Mouse (Mus musculus) adrenal gland, postnatal 14 days (tissue): ENCODE measurements around the gene Rfx7. TPM values are rescaled to one million over a fixed set of nuclear protein-coding genes. Genes with fewer than 3 reads are reported as not detected.
"Not testable (repeated sequence)": the region's sequence is repeated elsewhere in the genome, so short reads cannot be mapped to it uniquely, and the experiment has no call there.

Source experiments
- DNase-seq: peaks from one replicate; pipeline ENCODE4 v3.0.0; 2021; ENCODE audit warnings: mixed read lengths
- microRNA-seq, 2 experiments: library from miRNA; unstranded; fragments of <30 nt; microRNA quantifications; one replicate each; pipeline ENCODE4 v1.2.0; 2021
- total RNA-seq: library from RNA; stranded (reverse); gene quantifications from 2 replicates; pipeline ENCODE4 v1.2.3, GENCODE M21; 2021

The Rfx7 gene
- total RNA-seq, 1 experiment from 2014 or later = 22.4 TPM

DNA sequence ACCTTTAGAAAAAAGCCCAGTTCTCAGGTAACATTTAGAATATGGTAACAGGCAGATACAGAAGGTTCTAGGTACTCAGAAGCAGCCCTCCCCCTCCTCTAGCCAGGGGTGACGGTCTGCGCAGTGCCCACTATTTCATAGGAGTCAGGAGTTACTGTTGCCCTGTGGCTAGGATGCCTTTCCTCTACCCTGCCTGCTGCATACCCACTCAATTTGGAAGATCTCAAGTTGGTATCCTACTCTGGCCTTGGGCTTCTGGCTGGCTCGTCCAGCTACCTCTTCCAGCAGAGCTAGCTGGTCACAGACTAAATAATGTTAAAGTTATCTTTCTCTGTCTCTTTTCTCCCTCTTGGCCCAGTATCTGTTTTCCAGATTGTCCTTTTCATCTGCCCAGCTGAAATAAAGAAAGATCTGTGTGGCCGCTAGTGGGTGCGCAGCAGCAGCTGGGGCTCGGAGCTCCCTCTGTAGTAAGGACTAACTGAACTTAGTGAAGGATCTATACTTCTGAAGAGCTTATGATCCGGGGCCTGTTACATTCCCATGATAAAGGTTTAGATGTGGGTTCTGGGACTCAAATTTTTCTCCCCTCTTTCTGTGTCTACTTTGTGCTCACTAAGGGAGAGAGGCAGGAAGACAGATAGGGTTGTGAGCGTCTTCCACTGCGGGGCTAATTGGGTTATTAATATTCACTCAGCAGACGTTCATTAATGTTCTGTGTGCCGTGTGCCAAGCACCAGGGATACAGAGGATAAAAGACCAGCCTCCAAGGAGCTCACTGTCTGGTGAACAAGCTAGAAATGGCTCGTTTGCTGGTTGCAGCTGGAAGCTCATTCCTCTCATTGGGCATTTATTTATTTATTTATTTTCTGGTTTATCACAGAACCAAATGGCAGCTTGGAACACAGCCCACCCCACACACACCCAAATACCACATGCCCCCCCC is 132.6 kb downstream of the Rfx7 start:
- no peak for DNase-seq

DNA sequence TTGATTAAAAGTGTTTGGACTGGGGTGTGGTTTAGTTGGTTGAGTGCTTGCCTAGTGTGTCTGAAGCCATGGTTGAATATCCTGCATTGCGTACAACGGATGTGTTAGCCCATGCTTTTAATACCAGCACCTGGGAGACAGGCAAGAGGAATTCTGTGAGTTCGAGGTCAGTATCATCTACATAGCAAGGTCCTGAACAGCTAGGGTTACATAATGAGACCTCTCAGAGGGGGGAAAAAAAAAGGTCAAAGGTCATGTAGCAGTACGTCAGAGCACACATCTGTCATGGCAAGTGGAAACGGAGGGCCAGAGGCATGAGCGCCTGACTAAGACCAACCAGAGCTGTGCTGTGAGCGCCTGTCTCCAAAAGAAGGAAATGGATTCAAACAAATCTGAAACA is 133.5 kb downstream of the Rfx7 start:
- DNase-seq = no peak

DNA sequence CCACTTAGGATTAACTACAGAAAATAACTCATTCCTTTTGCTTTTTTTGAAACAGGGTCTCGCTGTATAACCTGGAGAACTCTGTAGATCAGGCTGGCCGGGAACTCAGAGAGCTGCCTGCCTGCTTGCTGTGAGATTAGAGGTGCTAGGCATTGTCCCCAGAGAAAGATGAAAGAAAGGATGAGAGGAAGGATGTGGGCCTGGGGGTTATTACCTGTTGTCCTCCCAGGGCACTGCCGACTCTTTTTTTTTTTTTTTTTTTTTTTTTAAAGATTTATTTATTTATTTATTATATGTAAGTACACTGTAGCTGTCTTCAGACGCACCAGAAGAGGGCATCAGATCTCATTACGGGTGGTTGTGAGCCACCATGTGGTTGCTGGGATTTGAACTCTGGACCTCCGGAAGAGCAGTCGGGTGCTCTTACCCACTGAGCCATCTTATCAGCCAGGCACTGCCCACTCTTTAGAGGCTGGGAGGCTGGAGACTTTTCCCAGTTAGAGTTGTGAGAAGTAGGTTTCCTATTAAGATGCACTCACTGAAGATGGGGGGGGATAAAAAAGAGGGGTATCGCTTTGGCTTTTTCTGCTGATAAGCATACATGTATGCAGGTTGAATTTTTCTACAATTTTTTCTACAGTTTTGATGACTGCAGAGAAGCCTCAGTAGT is 134.4 kb downstream of the Rfx7 start:
- DNase-seq = not testable (repeated sequence)

DNA sequence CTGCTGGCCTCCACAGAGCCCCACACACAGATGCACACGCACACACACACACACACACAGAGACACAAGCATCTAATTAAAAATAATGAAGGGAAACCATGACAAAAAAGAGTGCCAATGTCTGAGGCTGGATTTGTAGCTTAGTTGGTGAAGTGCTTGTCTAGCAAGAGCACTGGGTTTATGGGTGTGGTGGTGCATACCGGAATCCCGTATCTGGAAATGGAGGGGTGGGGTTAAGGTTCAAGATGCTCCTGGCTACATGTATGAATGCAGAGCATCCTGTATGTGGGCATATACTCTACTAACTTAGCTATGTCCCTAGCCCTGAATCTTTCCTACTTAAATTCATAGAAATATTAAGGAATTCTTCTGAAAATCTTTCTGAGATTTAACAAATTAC is 135.1 kb downstream of the Rfx7 start:
- DNase-seq = no peak

DNA sequence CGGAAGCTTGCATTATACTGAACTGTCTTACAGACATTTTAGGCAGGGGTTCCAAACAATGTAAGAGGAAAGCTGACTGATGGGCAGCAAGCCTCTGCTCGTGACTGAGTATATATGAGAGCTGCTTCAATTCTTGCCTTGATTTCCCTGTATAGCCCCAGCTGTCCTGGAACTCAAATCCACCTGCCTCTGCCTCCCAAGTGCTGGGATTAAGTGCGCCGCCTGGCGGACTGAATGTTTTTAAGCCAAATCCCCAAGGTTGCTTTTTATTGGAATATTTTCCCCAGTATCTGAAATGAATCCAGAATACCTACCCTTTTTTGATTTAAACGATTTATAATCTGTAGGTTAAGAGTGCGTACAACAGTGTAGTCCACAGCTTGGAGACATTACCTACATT is 137.3 kb downstream of the Rfx7 start:
- DNase-seq = no peak

DNA sequence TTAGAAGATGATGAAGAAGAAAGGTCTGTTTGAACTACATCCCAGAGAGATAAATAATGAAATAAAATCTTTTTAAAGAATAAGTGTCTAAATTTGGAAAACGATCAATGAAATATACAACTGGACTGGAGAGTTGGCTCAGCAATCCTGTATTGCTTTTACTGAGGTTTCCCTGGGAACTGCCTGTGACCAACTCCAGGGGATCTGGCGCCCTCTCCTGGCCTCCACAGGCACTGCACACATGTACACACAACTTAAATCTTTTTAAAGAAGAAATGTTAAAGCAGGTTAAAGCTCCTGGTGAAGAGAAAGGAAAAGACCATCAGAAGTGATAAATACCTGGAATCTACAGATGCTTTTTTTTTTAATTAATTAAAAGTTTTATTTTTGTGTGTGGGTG is 140.3 kb downstream of the Rfx7 start:
- peak; percentile 92 for DNase-seq

Small RNAs within 50 kb of the gene (microRNA-seq; reads per million reads assigned to microRNA genes)
- 0 reads per million in 2 experiments for gene Gm28010

Other genes starting within 250 kb of the Rfx7 start
- gene Mns1, start 94.2 kb upstream of the Rfx7 start, total RNA-seq = 3.9 and 6.8 TPM in 2 replicates
- gene Tex9, start 40.0 kb upstream of the Rfx7 start, total RNA-seq = 6.7 and 8.6 TPM in 2 replicates
- gene Nedd4, start 130.1 kb downstream of the Rfx7 start, total RNA-seq = 490 and 493 TPM in 2 replicates